Comparison of ENCODE assay signal across 12 mouse cellular contexts in genomic region chr7:115645272-115645970, GRCm38 (mm10).
DNase-seq lines count a peak whose midpoint lies in the region; ATAC-seq lines count a peak whose summit lies in the region.
"Had no signal": no experiment of that assay in that cellular context is flagged by ENCODE, and none has a peak within 500 bp of the region (broad histone marks: within the 10 kb centered on the region; RNA-seq: fewer than 3 reads in every experiment).

No protein-coding gene starts in this region.

- H3K4me3 ChIP-seq in neural tube, embryonic 15.5 days (replicated peaks): no peak overlapping the region
- no peak overlapping the region for H3K4me3 ChIP-seq in forebrain, embryonic 14.5 days (ENCODE audit: low read depth, low read length)
- no peak overlapping the region for H3K4me3 ChIP-seq in midbrain, embryonic 10.5 days
- H3K4me3 ChIP-seq: left cerebral cortex, adult 2 months; stomach, embryonic 15.5 days had no signal

- peaks cover 11% of the 10 kb centered on the region for H3K4me1 ChIP-seq in neural tube, embryonic 15.5 days
- H3K4me1 ChIP-seq in forebrain, embryonic 14.5 days (ENCODE audit: control insufficient read depth, insufficient read depth, low read length): peaks cover 31% of the 10 kb centered on the region
- H3K4me1 ChIP-seq in midbrain, embryonic 10.5 days: peaks cover 38% of the 10 kb centered on the region
- H3K4me1 ChIP-seq: stomach, embryonic 15.5 days had no signal

- H3K27me3 ChIP-seq in neural tube, embryonic 15.5 days (replicated peaks): no peaks in the 10 kb centered on the region
- no peaks in the 10 kb centered on the region for H3K27me3 ChIP-seq in forebrain, embryonic 14.5 days (replicated peaks; ENCODE audit: control insufficient read depth, insufficient read depth, low read length)
- 0 out of 2 replicates have a peak, but pooled peaks cover 4% of the 10 kb centered on the region for H3K27me3 ChIP-seq in midbrain, embryonic 10.5 days (ENCODE audit: low read depth, poor library complexity, severe bottlenecking)
- H3K27me3 ChIP-seq: CH12.LX; stomach, embryonic 15.5 days had no signal

- H3K9ac ChIP-seq in neural tube, embryonic 15.5 days (replicated peaks): no peak overlapping the region
- no peak overlapping the region for H3K9ac ChIP-seq in forebrain, embryonic 14.5 days (ENCODE audit: low read length)
- H3K9ac ChIP-seq: stomach, embryonic 15.5 days had no signal

- 29% methylated on average over 1 of the region's 1 CpGs for WGBS in neural tube, embryonic 15.5 days
- 4% methylated on average over 1 of the region's 1 CpGs for WGBS in forebrain, embryonic 14.5 days
- 11% methylated on average over 1 of the region's 1 CpGs for WGBS in midbrain, embryonic 10.5 days

- no peak overlapping the region for H3K27ac ChIP-seq in neural tube, embryonic 15.5 days (replicated peaks)
- H3K27ac ChIP-seq in forebrain, embryonic 14.5 days (ENCODE audit: low read depth, low read length): peak overlapping the region; percentile 74
- H3K27ac ChIP-seq in midbrain, embryonic 10.5 days (replicated peaks): peak overlapping the region; percentile 81
- H3K27ac ChIP-seq: stomach, embryonic 15.5 days had no signal

- no peak for ATAC-seq in neural tube, embryonic 15.5 days (ENCODE audit: low FRiP score)
- ATAC-seq in forebrain, embryonic 14.5 days: peak; percentile 89

- intact Hi-C loops in left cerebral cortex, postnatal 25 days (cut with DNase I): no loop called here

- peak; percentile 29 for DNase-seq in neural tube, embryonic 10.5 days (ENCODE audit: extremely low spot score, low spot score)
- DNase-seq in forebrain, embryonic 14.5 days (ENCODE audit: low spot score): peak; percentile 83
- peak; percentile 56 for DNase-seq in midbrain, embryonic 10.5 days (ENCODE audit: low spot score)
- no peak for DNase-seq in urinary bladder, adult 18-20 months (ENCODE audit: low spot score in 2 of 2)
- DNase-seq in left cerebral cortex, adult 9 months (ENCODE audit: low spot score in 2 of 2): no peak
- DNase-seq in urinary bladder, postnatal 4 days (ENCODE audit: low spot score in 2 of 2): no peak
- no peak for DNase-seq in left cerebral cortex, postnatal 25 days (ENCODE audit: low spot score in 2 of 2)
- DNase-seq: lung, adult 18-20 months had no signal

- H3K9me3 ChIP-seq in neural tube, embryonic 15.5 days (replicated peaks): no peaks in the 10 kb centered on the region
- H3K9me3 ChIP-seq in forebrain, embryonic 14.5 days (replicated peaks; ENCODE audit: control insufficient read depth, low read length): no peaks in the 10 kb centered on the region
- H3K9me3 ChIP-seq in midbrain, embryonic 10.5 days (replicated peaks): no peaks in the 10 kb centered on the region
- H3K9me3 ChIP-seq: stomach, embryonic 15.5 days had no signal

- H3K36me3 ChIP-seq in neural tube, embryonic 15.5 days: no peaks in the 10 kb centered on the region
- no peaks in the 10 kb centered on the region for H3K36me3 ChIP-seq in forebrain, embryonic 14.5 days (ENCODE audit: control insufficient read depth, insufficient read depth, low read length)
- H3K36me3 ChIP-seq in midbrain, embryonic 10.5 days: no peaks in the 10 kb centered on the region
- H3K36me3 ChIP-seq: stomach, embryonic 15.5 days had no signal

- H3K4me2 ChIP-seq in neural tube, embryonic 15.5 days: no peak overlapping the region
- H3K4me2 ChIP-seq in forebrain, embryonic 14.5 days (ENCODE audit: low read length): no peak overlapping the region; the same call in 1 of the 2 replicates
- H3K4me2 ChIP-seq: stomach, embryonic 15.5 days had no signal

Comparison
In these comparisons a context has a peak if more than half of its experiments do, and no peak if none do; other contexts are left out.
1. DNase-seq: peak in neural tube, embryonic 10.5 days (single experiment), forebrain, embryonic 14.5 days (single experiment) and midbrain, embryonic 10.5 days (single experiment); none in urinary bladder, adult 18-20 months (0 of 2), left cerebral cortex, adult 9 months (0 of 2), urinary bladder, postnatal 4 days (0 of 2) and left cerebral cortex, postnatal 25 days (0 of 2).